Mouse (Mus musculus): ENCODE measurements around the gene Gm17535.
A peak's percentile ranks its signal among the peaks of the same experiment; 100 is the strongest.
"Not testable (repeated sequence)": the region's sequence is repeated elsewhere in the genome, so short reads cannot be mapped to it uniquely, and the experiment has no call there.

The Gm17535 gene

GRCm38 (mm10) chr9:3034299-3034698 is at the start of gene Gm17535:
TSS of gene Gm17535 (plus strand) at chr9:3034599.
- not testable (repeated sequence) for DNase-seq

GRCm38 (mm10) chr9:3000445-3000972 is 33.9 kb upstream of the Gm17535 start, which contains the start of gene Gm10722:
TSS of gene Gm10722 (plus strand) at chr9:3000922.
- not testable (repeated sequence) for DNase-seq

- peak in 1 of 2 experiments; percentile 16 for DNase-seq
Observed at GRCm38 (mm10) chr9:3001006-3001405, 33.4 kb upstream of the Gm17535 start.

- DNase-seq = peak; percentile 98 to 99
Observed at GRCm38 (mm10) chr9:3001948-3002659, 32.3 kb upstream of the Gm17535 start.

- peak in 1 of 2 experiments; percentile 9 for DNase-seq
Observed at GRCm38 (mm10) chr9:3002794-3003396, 31.5 kb upstream of the Gm17535 start, which contains the start of gene Gm11168. TSS of gene Gm11168 (plus strand) at chr9:3003346.

GRCm38 (mm10) chr9:3006179-3006578 is 28.2 kb upstream of the Gm17535 start:
- not testable (repeated sequence) for DNase-seq

- peak; percentile 54 to 78 for DNase-seq
Observed at GRCm38 (mm10) chr9:3006636-3007035, 27.8 kb upstream of the Gm17535 start.

GRCm38 (mm10) chr9:3007272-3007671 is 27.1 kb upstream of the Gm17535 start:
- DNase-seq = peak in 1 of 2 experiments; percentile 4

GRCm38 (mm10) chr9:3009331-3009730 is 25.1 kb upstream of the Gm17535 start:
- not testable (repeated sequence) for DNase-seq

- not testable (repeated sequence) for DNase-seq
Observed at GRCm38 (mm10) chr9:3012054-3012621, 22.3 kb upstream of the Gm17535 start.

GRCm38 (mm10) chr9:3012733-3013279 is 21.6 kb upstream of the Gm17535 start, which contains the start of gene Gm10721:
TSS of gene Gm10721 (plus strand) at chr9:3013140.
- DNase-seq = not testable (repeated sequence)

- not testable (repeated sequence) for DNase-seq
Observed at GRCm38 (mm10) chr9:3015354-3015753, 19.0 kb upstream of the Gm17535 start, which contains the start of gene Gm10720. TSS of gene Gm10720 (plus strand) at chr9:3015654.

GRCm38 (mm10) chr9:3015896-3016295 is 18.5 kb upstream of the Gm17535 start:
- peak in 1 of 2 experiments; percentile 1 for DNase-seq

- DNase-seq = not testable (repeated sequence)
Observed at GRCm38 (mm10) chr9:3017108-3017507, 17.3 kb upstream of the Gm17535 start, which contains the start of gene Gm10719. TSS of gene Gm10719 (plus strand) at chr9:3017408.

GRCm38 (mm10) chr9:3018944-3019343 is 15.5 kb upstream of the Gm17535 start:
- peak; percentile 20 to 99 for DNase-seq

- DNase-seq = peak; percentile 74 to 78
Observed at GRCm38 (mm10) chr9:3019835-3020727, 14.3 kb upstream of the Gm17535 start.

GRCm38 (mm10) chr9:3022316-3023008 is 11.9 kb upstream of the Gm17535 start:
- peak; percentile 36 to 70 for DNase-seq

- peak; percentile 14 to 16 for DNase-seq
Observed at GRCm38 (mm10) chr9:3023312-3023984, 11.0 kb upstream of the Gm17535 start, which contains the start of gene Gm10718. TSS of gene Gm10718 (plus strand) at chr9:3023547.

GRCm38 (mm10) chr9:3023985-3024648 is 10.3 kb upstream of the Gm17535 start:
- DNase-seq = peak; percentile 35 to 42

All from kidney, postnatal 36 days (tissue).